Mouse (Mus musculus) CD4-positive, CD25-positive, alpha-beta regulatory T cell, adult 4 months (primary cell): ENCODE measurements around the gene Ccdc136. TPM values are rescaled to one million over a fixed set of nuclear protein-coding genes. Genes with fewer than 3 reads are reported as not detected.

Source experiments
- ATAC-seq: one replicate; pipeline ENCODE4 v1.8.0; 2017
- polyA plus RNA-seq, 2 experiments: library from polyadenylated mRNA; unstranded; fragments of 100-300 nt; shearing (Covaris generic); gene quantifications; one replicate each; pipeline ENCODE4 v1.2.1; 2017

Gene Ccdc136
- polyA plus RNA-seq, 2 experiments from 2014 or later: 0.51 TPM; not detected in 1

DNA sequence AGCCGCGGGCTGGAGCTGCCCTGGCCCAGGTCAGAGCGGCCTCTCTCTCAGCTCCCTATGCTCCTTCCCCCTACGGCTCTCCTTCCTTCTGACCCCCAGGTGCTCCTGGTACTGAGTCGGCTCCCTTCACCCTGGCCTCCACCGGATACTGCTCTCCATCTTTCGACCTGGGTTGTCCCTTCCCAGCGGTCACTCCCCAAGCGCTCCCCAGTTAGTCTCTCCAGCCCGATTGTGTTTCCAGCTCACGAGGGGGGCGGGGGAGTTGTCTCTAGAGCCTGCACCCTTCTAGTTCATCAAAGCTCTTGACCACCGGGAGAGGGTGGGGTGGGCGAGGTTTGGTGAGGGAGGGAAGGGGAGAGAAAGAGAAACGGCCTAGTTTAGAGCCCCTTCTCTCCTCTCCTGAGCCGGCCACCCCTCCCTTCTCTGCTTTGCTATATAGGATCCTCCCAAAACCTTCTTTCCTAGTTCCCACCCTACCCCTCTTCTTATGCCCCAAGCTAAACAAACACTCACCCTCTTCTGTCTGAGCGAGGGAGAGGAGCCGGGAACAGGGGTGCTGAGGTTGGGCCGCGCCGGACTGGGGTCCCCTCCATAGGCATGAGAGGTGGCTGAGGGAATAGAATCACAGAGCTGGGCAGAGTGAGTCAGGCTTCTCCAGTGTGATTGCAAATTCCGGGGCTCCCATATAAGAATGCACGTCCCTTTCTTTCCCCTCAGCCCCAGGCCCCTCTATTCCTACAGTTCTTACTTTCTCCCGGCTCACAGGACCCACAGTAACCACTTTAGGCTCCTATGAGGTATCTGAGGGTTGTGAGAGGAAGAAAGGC, 818 bp downstream of the Ccdc136 start:
- no peak for ATAC-seq

DNA sequence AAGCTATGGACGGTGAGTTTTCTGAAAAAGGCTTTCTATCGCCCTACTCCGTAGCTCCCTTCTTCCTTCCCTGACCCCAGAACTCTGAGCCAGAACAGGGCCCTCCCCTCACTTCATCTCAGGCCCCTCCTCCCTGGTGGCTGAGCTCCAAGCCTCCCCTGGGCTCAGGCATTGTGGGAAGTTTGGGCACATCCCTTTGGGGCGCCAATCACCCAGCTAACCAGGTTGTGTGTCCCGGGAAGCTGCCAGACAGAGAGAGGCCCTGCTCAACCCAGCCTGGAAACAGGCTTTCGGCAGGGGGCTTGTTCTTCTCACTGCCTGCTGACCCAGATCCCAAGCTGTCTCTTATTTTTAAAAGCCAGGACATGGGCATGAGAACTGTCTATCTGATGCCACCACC, 1.5 kb downstream of the Ccdc136 start:
- no peak for ATAC-seq

DNA sequence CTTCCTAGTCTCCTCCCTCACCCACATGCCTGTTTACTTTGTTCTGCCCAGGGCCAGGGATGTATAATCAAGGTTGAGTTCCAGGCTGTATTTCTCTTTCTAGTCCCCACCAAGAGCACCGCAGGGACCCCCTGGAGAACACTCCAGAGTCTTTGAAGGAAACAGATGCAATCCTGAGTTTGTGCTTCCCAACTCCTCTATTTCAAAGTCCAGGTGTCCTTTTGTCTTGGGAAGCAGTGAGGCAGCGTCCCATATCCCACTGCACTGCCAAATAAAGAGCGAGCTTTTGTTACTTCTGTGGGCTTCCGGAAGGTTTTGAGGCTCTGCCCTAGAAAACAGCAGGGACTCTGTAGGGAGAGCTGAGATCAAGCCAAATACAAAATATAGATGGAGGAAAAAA, 3.7 kb downstream of the Ccdc136 start:
- ATAC-seq: no peak

DNA sequence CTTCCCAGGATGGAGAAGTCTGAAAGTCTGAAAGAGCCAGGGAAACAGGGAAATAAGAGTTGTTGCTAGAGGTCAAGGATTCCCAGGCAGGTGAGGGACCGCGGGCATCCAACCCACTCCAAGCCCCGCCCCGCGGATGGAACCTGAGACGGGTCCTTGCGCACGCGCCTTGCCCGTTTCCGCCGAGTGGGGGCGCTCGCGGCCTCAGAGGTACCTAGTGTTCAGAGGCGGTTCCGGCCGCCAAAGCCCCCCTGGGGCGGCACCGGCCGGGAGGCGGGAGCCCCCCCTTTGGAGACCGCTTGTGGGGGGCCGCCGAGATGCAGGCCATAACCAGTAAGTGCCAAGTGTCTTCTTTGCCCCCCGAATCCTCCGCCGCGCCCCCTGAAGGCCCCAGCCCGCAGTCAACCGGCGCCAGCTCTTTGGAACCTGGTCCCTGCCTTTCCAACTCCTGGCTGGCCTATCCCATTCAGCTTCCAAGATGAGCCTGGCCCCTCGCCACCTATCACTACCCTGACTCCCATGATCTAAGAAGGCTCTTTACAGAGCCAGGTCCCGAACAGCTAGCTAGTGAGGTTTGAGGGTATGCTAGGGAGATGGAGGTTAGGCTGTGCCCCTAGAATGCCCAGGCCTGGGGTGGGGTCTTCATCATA, 6.7 kb downstream of the Ccdc136 start:
- ATAC-seq: no peak

DNA sequence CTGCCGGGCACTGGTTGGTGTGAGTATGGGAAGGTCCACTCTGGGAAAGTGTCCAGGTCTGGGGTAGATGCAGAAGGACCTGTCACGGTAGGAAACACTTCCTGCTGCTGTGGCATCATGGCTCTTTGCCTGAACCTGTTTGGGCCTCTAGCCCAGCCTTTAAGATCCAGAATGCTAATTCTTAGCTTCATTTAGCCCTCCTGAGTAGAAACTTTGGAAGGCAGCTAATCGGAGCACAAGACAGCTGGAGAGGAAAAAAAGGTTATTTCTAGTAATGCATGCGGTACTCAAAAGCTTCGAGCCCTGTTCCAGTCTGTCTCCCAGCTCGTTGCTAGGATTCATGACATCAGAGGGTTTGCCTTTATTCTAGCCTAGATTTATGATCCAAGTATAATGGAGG, 10.3 kb downstream of the Ccdc136 start:
- ATAC-seq: no peak

DNA sequence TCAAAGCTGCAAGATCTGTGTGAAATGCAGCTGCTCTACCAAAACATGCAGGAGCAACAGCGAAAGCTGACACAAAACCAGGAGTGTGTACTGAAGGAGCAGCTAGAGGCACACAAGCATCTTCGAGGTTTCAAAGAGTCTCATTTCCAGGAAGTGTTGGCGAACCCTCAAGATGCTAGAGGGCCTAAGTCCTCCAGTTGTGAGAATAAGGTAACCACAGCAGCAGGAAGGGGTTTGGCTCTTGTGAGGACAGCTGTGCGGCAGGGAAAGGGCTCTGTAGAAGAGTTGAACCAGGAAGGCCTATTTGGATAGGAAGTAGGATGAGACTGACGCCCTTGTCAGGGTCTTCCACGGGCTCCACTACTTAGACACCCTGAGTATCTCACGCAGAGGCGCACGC, 19.3 kb downstream of the Ccdc136 start:
- peak; percentile 75 for ATAC-seq

DNA sequence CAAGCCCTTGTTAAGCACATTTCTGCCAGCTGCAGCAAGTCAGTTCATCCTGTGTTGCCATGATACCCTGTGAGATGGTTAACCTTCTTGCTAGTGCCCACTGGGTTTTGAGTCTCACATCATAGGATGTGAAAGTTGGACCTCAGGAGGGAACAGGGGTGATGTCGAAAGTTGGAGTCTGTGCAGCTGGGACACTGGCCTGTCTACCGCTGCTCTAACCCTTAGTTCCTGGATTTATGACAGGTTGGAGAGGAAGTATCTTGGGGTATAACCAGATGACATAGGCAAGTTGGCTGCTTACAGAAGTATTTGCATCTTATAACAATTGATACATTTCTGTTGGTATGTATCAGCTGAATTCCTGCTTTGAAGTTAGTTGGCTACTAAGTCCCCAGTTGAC, 24.5 kb downstream of the Ccdc136 start:
- ATAC-seq: no peak

DNA sequence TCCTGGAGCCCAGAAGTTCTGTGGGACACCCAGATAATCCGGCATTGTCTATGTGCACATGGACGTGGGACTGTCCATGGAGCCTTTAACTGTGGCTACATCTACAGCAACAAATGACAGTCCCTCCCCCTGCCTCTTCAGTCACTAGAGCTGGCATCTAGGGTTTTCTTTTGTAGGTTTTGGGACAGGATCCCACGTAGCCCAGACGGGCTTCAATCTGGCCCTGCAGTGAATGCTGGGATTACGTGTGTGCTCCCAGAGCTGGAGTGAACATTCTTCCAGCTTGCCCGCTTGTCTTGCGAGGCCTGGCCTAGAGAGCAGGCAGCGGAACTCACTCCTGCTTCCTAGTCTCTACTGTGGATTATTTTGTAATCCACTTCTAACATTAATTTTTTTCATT, 29.0 kb downstream of the Ccdc136 start:
- no peak for ATAC-seq

DNA sequence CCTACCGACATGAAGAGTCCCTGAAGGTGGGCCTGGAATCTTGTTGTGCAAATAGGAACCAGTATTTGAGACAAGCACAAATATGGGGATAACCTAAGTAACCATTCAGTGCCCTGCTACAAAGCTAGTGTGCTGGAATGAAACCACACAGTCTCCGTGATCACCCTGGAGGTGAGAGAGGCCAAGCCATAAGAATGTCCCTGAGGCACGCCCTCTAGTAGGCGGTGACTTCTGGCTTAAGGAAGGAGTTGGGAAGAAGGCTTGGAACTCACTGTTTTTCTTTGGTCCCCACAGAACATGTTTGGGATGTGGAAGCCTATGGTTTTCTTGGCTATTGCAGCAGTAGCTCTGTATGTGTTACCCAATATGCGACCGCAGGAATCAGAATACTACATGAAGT, 30.2 kb downstream of the Ccdc136 start:
- no peak for ATAC-seq

DNA sequence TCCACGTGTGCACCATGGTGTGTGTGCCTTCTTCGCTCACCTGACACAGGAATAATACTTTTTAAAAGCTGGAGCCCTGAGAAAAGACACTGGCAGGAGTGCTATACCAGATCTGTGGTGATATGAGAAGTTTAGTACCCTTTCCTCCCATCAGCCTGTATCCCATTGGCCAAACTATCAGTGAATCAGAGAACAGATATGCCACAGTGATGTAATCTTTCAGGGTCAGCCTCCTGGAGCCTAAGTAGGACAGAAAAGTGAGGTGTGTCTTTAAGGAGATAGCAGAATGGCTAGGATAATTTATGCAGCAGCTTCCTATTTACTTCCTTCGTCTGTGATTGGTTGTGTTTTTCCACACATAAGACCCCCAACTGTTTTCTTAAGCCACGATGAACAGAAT, 32.1 kb downstream of the Ccdc136 start:
- no peak for ATAC-seq

DNA sequence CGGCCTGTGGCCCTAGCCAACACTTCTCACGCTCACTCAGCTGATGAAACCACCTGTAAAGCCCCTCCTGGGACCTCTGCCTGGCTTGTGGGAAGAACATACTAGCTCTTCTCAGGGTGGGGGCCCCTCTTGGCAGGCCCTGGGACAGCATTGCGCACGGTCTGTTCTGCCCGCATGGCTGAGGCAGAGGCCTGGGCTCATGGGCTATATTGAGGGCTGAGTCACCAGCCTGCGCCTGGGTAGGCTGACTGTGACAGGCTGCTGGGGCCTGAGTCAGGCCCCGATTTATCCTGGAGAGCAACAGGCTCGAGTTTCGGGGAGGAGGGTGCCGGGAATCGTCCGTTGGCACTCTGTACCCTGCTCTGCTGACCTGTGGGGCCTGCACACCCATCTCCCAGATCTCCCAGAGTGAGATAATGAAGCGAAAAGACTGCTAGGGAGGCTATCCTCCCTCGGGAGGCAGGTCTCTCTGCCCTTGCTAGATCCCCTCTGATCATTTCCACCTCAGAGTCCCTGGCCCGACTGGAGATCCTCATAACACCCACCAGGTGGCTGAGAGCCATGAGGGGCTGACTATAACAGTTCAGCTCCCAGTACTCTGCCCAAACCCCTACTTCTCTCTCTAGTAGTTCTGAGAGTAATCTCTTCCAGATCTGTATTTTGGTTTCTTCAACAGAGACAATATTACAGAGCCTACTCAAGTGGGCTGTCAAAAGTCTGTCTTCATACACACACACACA, 34.7 kb downstream of the Ccdc136 start:
- ATAC-seq: no peak

DNA sequence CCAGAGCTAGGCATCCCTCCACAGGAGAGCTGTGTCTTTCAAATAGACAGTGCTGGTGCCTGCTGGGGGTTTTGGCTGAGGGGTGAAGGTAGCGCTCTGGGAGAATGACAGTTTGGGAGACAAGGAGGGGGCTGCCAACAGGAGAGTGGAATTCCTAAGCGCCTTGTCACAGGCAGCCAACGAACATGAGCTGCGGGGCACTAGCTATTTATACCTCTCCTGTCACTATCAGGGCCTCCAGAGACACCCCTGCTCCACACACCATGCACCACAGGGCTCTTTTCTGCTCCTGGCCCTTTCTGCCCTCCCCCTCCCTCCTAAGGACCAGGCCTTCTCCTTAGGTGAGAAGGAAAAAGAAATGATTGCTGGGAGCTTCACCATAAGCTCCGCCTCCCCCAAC, 35.4 kb downstream of the Ccdc136 start:
- ATAC-seq: no peak

DNA sequence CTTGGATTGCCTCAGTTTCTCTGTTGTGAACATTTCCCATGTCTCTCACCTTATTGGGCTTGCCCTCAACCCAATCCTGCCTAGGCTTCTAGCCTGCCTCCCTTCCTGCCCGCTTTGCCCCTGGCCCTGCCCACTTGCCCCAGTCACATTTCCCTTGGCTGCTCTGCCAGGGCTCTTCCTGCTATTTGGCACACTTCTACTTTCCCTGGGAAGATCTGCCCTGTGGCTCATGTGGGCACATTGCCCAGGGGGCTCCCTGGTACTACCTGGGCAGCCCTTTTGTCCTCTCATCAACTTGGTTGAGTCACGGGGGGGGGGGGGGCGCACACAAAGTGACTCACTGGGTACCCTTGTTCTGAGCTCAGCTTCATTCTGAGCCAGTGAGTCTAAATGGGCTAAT, 36.0 kb downstream of the Ccdc136 start:
- ATAC-seq: no peak

DNA sequence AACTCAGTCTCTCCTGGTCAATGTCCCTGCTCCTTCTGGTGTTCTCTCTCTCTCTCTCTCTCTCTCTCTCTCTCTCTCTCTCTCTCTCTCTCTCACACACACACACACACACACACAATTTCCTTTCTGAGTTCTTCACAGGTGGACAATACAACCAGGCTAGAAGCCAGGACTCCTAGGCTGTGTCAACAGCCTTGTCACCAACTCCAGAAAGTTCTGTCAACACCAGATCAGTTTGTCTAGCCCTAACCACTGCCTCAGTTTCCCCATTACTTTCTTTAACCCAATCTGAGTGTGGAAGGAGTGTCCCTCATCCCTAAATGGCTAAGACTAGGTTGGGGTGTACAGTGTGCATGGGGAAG, 36.5 kb downstream of the Ccdc136 start:
- no peak for ATAC-seq

DNA sequence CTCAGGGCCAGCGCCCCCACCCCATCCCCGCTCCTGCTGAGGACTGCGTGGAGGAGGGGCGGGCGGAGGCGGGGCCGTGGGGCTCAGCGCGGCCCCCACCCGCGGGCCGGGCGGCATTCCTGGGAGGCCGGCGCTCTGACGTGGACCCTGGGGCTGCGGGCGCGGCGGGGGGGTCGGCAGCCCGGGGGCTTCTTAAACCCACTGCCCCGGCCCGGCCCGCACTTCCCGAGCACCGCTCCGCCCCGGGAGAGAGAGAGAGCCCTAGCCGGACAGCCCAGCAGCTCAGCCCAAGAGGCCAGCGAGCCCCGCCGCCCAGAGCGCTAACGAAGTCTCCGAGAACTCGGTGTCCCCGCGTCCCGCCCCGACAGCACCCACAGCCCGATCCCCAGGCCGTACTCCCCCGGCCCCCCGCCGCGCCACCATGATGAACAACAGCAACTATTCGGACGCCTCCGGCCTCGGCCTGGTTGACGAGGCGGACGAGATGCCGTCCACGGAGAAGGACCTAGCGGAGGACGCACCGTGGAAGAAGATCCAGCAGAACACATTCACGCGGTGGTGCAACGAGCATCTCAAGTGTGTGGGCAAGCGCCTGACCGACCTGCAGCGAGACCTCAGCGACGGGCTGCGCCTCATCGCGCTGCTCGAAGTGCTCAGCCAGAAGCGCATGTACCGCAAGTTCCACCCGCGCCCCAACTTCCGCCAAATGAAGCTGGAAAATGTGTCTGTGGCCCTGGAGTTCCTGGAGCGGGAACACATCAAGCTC, 37.1 kb downstream of the Ccdc136 start, which contains the start of gene Flnc:
Flnc (plus strand) TSS at position 219 of the 766 bp plus-strand sequence.
- ATAC-seq: no peak

DNA sequence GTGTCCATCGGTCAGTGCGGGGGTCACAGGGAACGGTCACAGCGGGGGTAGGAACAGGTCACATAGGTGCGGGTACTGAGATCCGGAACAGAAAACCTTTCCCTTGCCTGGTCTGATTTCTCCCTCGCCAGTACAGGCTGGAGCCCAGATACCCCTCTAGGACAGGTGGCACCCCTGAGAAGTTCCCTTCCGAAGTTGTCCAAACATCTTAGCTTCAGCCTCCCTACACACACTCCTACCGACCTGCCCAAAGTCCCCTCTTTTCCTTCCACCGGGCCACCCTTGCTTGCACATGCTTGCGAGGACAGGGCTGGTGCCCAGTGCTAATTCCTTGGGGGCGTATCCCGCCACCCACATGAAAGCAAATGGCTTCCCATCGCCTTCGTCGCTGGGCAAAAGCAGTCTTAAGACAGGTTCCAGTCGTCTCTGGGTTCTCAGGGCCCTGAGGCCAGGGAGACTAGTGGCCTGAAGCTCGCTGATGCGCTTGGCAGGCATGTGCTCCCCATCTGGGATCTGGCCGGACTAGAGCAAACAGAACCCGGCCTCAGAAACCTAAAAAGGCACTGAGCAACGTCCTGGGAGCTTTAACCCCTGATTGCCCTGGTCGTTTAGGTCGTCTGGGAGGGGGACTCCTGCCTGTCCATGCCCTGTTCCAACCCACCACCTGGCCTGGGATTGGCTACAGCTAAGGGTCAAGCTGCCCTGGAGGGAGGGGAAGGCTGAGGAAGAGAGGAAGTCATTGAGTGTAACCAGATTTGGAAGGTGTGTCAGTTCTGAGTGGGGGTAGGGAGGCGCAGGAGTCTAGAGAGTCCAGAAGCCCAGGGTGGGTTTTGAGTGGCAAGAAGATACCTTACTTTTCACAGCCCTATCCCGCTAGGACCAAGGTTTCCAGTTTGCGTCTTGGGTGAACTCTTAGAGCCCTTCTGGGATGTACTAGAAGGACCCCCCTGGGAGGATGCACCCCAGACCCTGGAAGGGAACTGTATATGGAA, 38.0 kb downstream of the Ccdc136 start:
- ATAC-seq: no peak

DNA sequence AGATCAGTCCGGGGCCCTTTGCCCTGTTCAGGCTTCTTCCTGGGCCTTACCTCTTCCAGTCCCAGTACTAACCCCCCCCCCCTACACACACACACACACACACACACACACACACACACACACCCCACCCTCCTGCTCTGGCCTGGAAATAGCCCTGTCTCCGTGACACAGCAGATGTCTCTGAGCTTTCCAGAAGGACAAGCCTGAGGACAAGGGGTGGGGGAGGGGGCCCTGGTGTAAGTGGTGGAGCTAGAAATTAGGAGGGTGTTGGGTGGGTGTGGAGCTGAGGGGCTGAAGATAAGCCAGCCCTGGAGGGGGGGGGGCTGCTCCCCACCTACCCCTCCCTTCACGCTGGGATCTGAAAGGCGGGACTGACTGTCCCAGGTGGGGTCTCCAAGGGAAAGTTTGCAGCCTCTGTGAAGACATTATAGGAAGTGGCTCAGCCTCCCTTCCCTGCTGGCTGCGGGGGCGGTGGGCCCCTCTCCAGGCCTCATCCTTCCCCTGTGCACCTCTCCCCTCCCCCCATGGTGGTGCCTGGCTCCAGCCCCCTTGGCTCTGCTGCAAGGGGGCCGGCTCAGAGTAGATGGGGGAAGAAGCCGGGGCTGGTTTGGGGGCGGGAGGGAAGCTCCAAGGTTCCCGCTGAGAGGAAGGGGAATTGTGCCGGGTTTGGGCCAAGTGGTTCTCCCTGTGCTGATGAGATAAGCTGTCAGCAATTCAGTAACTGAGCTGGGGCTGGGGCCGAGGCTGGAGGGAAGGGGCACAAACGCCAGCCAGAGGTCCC, 39.0 kb downstream of the Ccdc136 start:
- ATAC-seq: no peak

DNA sequence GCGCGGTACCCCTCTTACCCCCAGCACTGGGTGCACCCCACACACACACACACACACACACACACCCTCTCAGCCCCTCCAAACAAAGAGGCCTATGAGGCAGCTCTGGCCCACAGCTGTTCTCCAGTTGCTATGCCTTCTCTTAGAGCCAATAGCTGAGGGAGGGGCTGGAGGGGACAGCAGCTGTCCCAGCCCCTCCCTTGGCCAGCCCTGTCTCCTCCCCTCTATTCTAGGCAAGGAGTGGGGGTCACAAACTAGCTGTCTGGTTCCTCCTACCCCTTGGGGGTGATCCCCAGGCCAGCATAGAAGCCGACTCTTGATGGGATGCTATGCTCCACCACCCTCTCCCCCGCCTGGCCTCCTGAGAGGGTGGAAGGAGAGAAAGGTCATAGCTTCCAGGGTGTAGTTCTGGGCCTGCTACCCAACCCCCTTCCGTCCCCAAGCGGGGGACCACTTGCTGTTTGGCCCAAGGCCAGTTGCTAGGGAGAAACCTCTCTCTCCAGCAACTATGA, 39.9 kb downstream of the Ccdc136 start:
- no peak for ATAC-seq

DNA sequence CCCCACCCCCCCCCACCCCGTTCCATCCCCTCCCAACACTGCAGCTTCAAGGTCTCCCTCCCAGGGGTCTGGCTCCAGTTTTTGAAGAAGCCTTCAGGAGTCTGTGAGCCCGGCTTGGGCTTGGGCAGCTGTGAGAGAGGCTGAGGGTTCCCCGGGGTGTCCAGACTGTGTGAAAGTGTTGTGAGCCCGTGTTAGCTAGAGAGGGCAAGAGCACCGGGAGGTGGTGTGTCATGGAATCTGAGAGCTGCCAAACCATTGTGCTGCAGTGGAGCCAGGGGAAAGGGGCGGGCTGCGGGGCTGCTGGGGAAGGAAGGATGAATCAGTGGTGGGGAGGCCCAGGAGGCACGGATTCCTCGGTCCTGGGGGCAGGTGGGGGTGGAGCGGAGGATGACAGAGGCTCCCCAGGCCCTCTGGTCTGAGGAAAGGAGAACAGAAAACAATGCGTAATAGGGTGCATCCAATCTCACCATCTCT, 40.4 kb downstream of the Ccdc136 start:
- ATAC-seq: no peak

DNA sequence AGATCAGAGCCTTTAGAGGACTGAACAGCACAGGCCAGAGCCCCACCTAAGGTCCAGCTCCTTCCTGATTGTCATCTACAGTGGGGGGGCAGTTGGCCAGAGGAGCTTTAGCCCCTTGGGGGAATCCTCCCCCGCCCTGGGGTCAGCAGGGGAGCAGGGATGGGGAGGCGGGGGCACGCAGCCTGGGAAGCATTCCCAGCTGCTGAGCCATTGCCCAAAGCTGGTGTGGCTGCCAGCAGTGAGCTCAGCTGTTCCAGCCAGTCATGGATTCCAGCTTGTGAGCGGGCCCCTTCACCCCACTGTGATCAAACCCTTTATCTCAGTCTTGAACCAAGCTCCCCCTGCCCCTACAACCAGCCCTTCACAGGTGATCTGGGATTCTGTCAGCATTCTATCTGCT, 43.1 kb downstream of the Ccdc136 start:
- no peak for ATAC-seq
